Mouse (Mus musculus): ENCODE measurements at regions not wholly inside any gene's neighbourhood (a gene's known extent, or its start where the extent isn't known, plus 50 kb on each side); places are given as distances from the start of the nearest gene placed in this dataset.

DNA sequence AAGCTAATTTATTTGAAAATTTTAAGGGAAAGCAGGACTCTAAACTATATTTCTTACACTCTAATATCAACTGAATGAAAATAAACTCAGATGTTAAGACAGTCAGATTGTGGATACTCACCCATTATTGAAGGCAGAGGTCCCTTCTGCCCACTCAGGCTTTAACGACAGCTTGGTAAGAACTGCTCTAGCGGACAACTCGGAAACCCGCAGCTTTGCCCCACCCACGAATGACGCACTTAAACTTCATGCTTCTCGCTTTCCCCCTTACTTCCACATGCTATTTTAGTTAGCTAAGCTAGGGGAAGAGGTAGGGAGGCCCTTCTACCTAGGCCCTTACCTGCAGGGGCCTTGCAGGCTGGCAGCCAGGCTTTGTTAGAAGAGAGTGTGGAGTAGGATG, 50.8 kb upstream of the Elmo1 start:
- Histone ChIP-seq H3K4me3 (ENCODE audit: insufficient read depth in 1 of 2, low read depth in 2 of 2, low read length in 2 of 2) (no peak overlapping the region), H3K9me3 (ENCODE audit: control insufficient read depth, low read length) (no peaks in the 10 kb centered on the region), H3K4me2 (ENCODE audit: low read depth) (no peak overlapping the region), H3K9ac (replicated peaks) (no peak overlapping the region), H3K27me3 (ENCODE audit: control insufficient read depth, insufficient read depth, low read length) (no peaks in the 10 kb centered on the region), H3K4me1 (replicated peaks; ENCODE audit: control insufficient read depth in 2 of 2, insufficient read depth in 2 of 2, low read length in 1 of 2) (no peaks in the 10 kb centered on the region), H3K27ac (no peak overlapping the region), H3K36me3 (replicated peaks; ENCODE audit: control insufficient read depth, insufficient read depth, low read depth) (no peaks in the 10 kb centered on the region)
- TF ChIP-seq CTCF (IDR thresholded peaks at IDR 0.05; ENCODE audit: low read depth) (no peak), EP300 (IDR thresholded peaks at IDR 0.05; ENCODE audit: low read depth) (no peak)
- no peak for DNase-seq (ENCODE audit: low read depth in 3 of 3, low spot score in 3 of 3)
- no peak for ATAC-seq (ENCODE audit: insufficient read depth)
- whole genome bisulfite sequencing (ENCODE audit: insufficient replicate concordance), result 58% methylated on average over 7 of the region's 7 CpGs

DNA sequence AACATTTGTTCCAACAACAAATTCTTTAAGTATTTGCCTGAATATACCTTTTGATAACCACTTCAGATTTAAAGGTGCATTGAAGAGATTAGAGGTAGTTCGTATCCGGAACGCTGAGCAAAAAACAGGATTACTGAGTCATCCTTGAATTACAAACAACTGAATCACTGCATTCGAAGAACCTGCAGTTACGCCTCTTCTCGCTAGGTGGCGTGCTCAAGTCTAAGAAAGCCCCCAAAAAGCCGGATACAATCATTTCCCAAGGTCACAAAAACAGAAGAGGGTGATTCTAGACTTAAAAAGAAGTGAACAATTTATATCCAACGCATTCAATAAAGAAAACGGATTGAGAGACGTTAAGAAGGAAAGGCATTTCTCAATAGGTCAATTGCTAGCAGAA, 51.9 kb upstream of the Elmo1 start:
- no peak for TF ChIP-seq EP300 (IDR thresholded peaks at IDR 0.05; ENCODE audit: low read depth)
- TF ChIP-seq CTCF (IDR thresholded peaks at IDR 0.05; ENCODE audit: low read depth), result peak; percentile 61
- H3K36me3 ChIP-seq (replicated peaks; ENCODE audit: control insufficient read depth, insufficient read depth, low read depth), result no peaks in the 10 kb centered on the region
- ATAC-seq (ENCODE audit: insufficient read depth), result no peak
- H3K4me2 ChIP-seq (ENCODE audit: low read depth), result no peak overlapping the region
- H3K9ac ChIP-seq (replicated peaks), result no peak overlapping the region
- 21% methylated on average over 11 of the region's 11 CpGs for WGBS (ENCODE audit: insufficient replicate concordance)
- no peak overlapping the region for H3K4me3 ChIP-seq (ENCODE audit: insufficient read depth in 1 of 2, low read depth in 2 of 2, low read length in 2 of 2)
- H3K27me3 ChIP-seq (ENCODE audit: control insufficient read depth, insufficient read depth, low read length), result no peaks in the 10 kb centered on the region
- H3K4me1 ChIP-seq (replicated peaks; ENCODE audit: control insufficient read depth in 2 of 2, insufficient read depth in 2 of 2, low read length in 1 of 2), result no peaks in the 10 kb centered on the region
- peak in 1 of 3 experiments; percentile 17 for DNase-seq (ENCODE audit: low read depth in 3 of 3, low spot score in 3 of 3)
- no peak overlapping the region for H3K27ac ChIP-seq
- no peaks in the 10 kb centered on the region for H3K9me3 ChIP-seq (ENCODE audit: control insufficient read depth, low read length)

DNA sequence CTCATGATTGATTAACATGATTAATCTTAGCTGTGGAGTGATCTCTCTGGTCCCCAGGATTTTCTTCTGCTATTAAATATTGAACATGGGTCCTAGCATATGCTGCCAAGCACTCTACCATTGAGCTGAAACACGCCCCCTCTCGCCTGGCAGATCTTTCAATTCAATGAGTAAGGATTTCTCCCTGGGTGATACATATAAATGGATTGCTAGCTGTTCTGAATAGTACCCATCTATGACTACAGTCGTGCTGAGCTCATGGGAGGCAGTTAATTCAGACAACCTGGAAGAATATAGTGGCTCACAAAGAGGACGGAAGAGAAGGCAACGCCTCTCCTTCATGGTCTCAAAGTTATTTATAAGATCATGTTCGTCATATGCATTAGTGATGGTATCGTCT, 53.0 kb upstream of the Elmo1 start:
- no peak overlapping the region for H3K4me3 ChIP-seq (ENCODE audit: insufficient read depth in 1 of 2, low read depth in 2 of 2, low read length in 2 of 2)
- H3K4me2 ChIP-seq (ENCODE audit: low read depth), result no peak overlapping the region
- H3K36me3 ChIP-seq (replicated peaks; ENCODE audit: control insufficient read depth, insufficient read depth, low read depth), result no peaks in the 10 kb centered on the region
- no peak overlapping the region for H3K27ac ChIP-seq
- DNase-seq (ENCODE audit: low read depth in 3 of 3, low spot score in 3 of 3) (no peak), ATAC-seq (ENCODE audit: insufficient read depth) (no peak)
- H3K9me3 ChIP-seq (ENCODE audit: control insufficient read depth, low read length), result no peaks in the 10 kb centered on the region
- H3K9ac ChIP-seq (replicated peaks), result no peak overlapping the region
- WGBS (ENCODE audit: insufficient replicate concordance), result 74% methylated on average over 7 of the region's 7 CpGs
- no peaks in the 10 kb centered on the region for H3K27me3 ChIP-seq (ENCODE audit: control insufficient read depth, insufficient read depth, low read length)
- no peaks in the 10 kb centered on the region for H3K4me1 ChIP-seq (replicated peaks; ENCODE audit: control insufficient read depth in 2 of 2, insufficient read depth in 2 of 2, low read length in 1 of 2)
- TF ChIP-seq CTCF (IDR thresholded peaks at IDR 0.05; ENCODE audit: low read depth) (no peak), EP300 (IDR thresholded peaks at IDR 0.05; ENCODE audit: low read depth) (no peak)

DNA sequence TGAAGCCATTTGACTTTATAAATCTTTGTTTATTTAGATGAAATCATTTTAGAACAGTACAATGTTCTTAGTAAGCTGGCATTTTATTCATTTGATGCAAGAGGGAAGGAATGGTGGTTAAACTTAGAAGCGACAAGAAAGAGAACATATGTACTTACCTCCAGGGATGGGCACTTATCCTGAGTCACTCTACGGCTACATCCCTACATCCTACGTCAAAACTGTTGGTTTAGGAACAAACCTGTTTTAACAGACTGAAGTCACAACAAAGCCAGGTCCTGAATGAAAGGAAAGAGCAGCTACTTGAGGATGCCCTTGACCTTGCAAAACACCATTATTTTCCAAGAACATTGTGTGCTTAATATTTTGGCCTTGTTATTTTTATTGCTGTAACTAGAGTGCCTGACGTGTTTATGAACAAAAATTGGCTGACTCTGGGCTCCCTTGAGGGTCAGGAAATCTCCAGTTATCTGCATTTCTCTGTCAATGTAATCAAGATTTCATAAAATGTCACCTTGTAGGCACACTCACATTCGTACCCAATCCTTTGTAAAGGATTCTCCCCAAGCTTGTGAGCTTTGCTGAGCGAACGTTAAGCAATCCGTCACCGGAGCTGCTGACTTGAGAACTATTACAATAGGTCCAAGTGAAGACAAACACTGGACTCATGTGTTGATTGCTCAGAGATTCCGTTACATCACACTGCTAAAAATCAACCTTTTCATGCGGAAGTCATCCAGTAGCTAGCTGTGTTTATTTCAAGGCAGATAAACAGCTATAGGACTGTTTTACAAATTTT, 56.3 kb upstream of the Elmo1 start:
- Histone ChIP-seq H3K9ac (replicated peaks) (no peak overlapping the region), H3K4me2 (ENCODE audit: low read depth) (no peak overlapping the region), H3K4me3 (ENCODE audit: insufficient read depth in 1 of 2, low read depth in 2 of 2, low read length in 2 of 2) (no peak overlapping the region), H3K36me3 (replicated peaks; ENCODE audit: control insufficient read depth, insufficient read depth, low read depth) (no peaks in the 10 kb centered on the region), H3K27me3 (ENCODE audit: control insufficient read depth, insufficient read depth, low read length) (no peaks in the 10 kb centered on the region), H3K9me3 (ENCODE audit: control insufficient read depth, low read length) (no peaks in the 10 kb centered on the region), H3K27ac (no peak overlapping the region), H3K4me1 (replicated peaks; ENCODE audit: control insufficient read depth in 2 of 2, insufficient read depth in 2 of 2, low read length in 1 of 2) (no peaks in the 10 kb centered on the region)
- ATAC-seq (ENCODE audit: insufficient read depth), result no peak
- WGBS (ENCODE audit: insufficient replicate concordance), result 66% methylated on average over 11 of the region's 11 CpGs
- no peak for DNase-seq (ENCODE audit: low read depth in 3 of 3, low spot score in 3 of 3)
- TF ChIP-seq CTCF (IDR thresholded peaks at IDR 0.05; ENCODE audit: low read depth) (no peak), EP300 (IDR thresholded peaks at IDR 0.05; ENCODE audit: low read depth) (no peak)

DNA sequence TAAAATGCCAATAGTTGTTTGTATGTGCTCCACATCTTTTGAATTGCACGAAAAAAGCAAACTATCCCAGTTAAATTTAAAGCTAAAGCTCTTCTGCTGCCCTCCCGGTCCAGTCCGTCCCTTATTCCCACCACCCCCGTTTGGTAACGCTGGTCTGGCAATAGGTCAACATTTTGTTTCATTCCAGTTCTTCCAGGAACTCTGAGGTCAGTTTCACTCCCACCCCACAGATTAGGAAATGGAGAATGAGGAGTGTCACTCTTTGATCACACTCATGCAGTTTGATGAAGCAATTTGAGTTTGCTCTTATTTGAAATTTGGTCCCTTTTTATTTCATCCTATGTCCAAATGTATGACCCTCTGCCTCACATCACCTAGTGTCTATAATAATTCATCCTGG, 58.7 kb upstream of the Elmo1 start:
- no peak overlapping the region for H3K9ac ChIP-seq (replicated peaks)

More for the DNA sequence above, 58.7 kb upstream of the Elmo1 start:
- Histone ChIP-seq H3K36me3 (replicated peaks; ENCODE audit: control insufficient read depth, insufficient read depth, low read depth) (no peaks in the 10 kb centered on the region), H3K9me3 (ENCODE audit: control insufficient read depth, low read length) (no peaks in the 10 kb centered on the region), H3K27me3 (ENCODE audit: control insufficient read depth, insufficient read depth, low read length) (no peaks in the 10 kb centered on the region), H3K4me1 (replicated peaks; ENCODE audit: control insufficient read depth in 2 of 2, insufficient read depth in 2 of 2, low read length in 1 of 2) (no peaks in the 10 kb centered on the region), H3K4me2 (ENCODE audit: low read depth) (no peak overlapping the region), H3K4me3 (ENCODE audit: insufficient read depth in 1 of 2, low read depth in 2 of 2, low read length in 2 of 2) (no peak overlapping the region), H3K27ac (no peak overlapping the region)
- TF ChIP-seq EP300 (IDR thresholded peaks at IDR 0.05; ENCODE audit: low read depth) (no peak), CTCF (IDR thresholded peaks at IDR 0.05; ENCODE audit: low read depth) (no peak)
- WGBS (ENCODE audit: insufficient replicate concordance), result 68% methylated on average over 5 of the region's 5 CpGs
- ATAC-seq (ENCODE audit: insufficient read depth) (no peak), DNase-seq (ENCODE audit: low read depth in 3 of 3, low spot score in 3 of 3) (no peak)

All from liver, embryonic 14.5 days (tissue).